In the genomic region with DNA sequence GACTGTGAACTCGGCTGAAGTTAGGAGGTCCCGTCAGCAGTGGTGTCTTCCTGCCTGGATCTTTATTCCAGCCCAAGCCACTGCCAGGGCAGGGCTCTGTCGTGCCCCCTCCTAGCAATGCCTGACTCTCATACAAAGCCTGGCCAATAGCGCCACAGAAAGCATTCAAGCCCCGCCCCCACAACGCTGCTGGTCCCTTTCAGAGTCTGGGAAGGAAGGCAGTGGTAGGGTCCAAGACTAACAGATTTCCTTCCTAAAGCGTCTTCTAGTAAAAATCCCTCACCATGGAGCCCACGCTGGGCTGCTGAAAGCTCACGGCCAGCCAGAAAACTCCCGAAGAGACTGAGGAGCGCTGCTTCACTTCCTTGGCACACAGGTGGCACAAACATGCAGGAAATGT, we compare ENCODE assay signal across 11 mouse cellular contexts.
DNase-seq lines count a peak whose midpoint lies in the region; ATAC-seq and TF ChIP-seq lines count a peak whose summit lies in the region.
"Had no signal": no experiment of that assay in that cellular context is flagged by ENCODE, and none has a peak within 500 bp of the region (broad histone marks: within the 10 kb centered on the region; RNA-seq: fewer than 3 reads in every experiment).

No protein-coding gene starts in this region.

- H3K4me3 ChIP-seq in kidney, embryonic 16.5 days (ENCODE audit: low read length): no peak overlapping the region
- H3K4me3 ChIP-seq in hindbrain, embryonic 11.5 days (ENCODE audit: low read depth, low read length): no peak overlapping the region
- H3K4me3 ChIP-seq in midbrain, embryonic 14.5 days (replicated peaks; ENCODE audit: low read depth, low read length): no peak overlapping the region
- H3K4me3 ChIP-seq in thymus, adult 2 months (ENCODE audit: control insufficient read depth, insufficient read depth, low read length): no peak overlapping the region
- H3K4me3 ChIP-seq: erythroblast, embryonic 14.5 days; lung, embryonic 15.5 days had no signal

- H3K27me3 ChIP-seq in kidney, embryonic 16.5 days (ENCODE audit: insufficient read depth, low read length): no peaks in the 10 kb centered on the region
- H3K27me3 ChIP-seq in hindbrain, embryonic 11.5 days (ENCODE audit: control insufficient read depth, insufficient read depth, low read length): no peaks in the 10 kb centered on the region
- no peaks in the 10 kb centered on the region for H3K27me3 ChIP-seq in midbrain, embryonic 14.5 days (ENCODE audit: control insufficient read depth, insufficient read depth, low read length)
- H3K27me3 ChIP-seq in thymus, adult 2 months (ENCODE audit: control insufficient read depth, insufficient read depth, low read length): no peaks in the 10 kb centered on the region
- H3K27me3 ChIP-seq: lung, embryonic 15.5 days had no signal

- H3K9me3 ChIP-seq in kidney, embryonic 16.5 days (ENCODE audit: low read length): no peaks in the 10 kb centered on the region
- no peaks in the 10 kb centered on the region for H3K9me3 ChIP-seq in hindbrain, embryonic 11.5 days (ENCODE audit: control insufficient read depth, low read length)
- H3K9me3 ChIP-seq in midbrain, embryonic 14.5 days (ENCODE audit: control insufficient read depth, low read length): no peaks in the 10 kb centered on the region
- H3K9me3 ChIP-seq: lung, embryonic 15.5 days had no signal

- intact Hi-C loops in left cerebral cortex, postnatal 36 days (cut with DNase I): loop anchor here (5.0 kb wide), 1 partner anchor 166 kb away; the partner anchor contains the start of gene Ror2

- peaks cover 20% of the 10 kb centered on the region for H3K4me1 ChIP-seq in kidney, embryonic 16.5 days (ENCODE audit: insufficient read depth, low read length)
- peaks cover 2% of the 10 kb centered on the region; the same call in 1 of the 2 replicates for H3K4me1 ChIP-seq in hindbrain, embryonic 11.5 days (replicated peaks; ENCODE audit: control insufficient read depth, insufficient read depth, low read length)
- peaks cover 8% of the 10 kb centered on the region; the same call in 1 of the 2 replicates for H3K4me1 ChIP-seq in midbrain, embryonic 14.5 days (ENCODE audit: control insufficient read depth, insufficient read depth, low read length)
- H3K4me1 ChIP-seq in thymus, adult 2 months (replicated peaks; ENCODE audit: control insufficient read depth, insufficient read depth, low read length): no peaks in the 10 kb centered on the region

- no peaks in the 10 kb centered on the region for H3K36me3 ChIP-seq in kidney, embryonic 16.5 days (ENCODE audit: insufficient read depth, low read length)
- no peaks in the 10 kb centered on the region for H3K36me3 ChIP-seq in hindbrain, embryonic 11.5 days (ENCODE audit: control insufficient read depth, insufficient read depth, low read length)
- no peaks in the 10 kb centered on the region for H3K36me3 ChIP-seq in midbrain, embryonic 14.5 days (ENCODE audit: control insufficient read depth, insufficient read depth, low read length)
- no peaks in the 10 kb centered on the region for H3K36me3 ChIP-seq in thymus, adult 2 months (ENCODE audit: control insufficient read depth, insufficient read depth, low read length)

- DNase-seq in kidney, adult 11 months: no peak
- peak; percentile 73 for DNase-seq in brain, embryonic 14.5 days (ENCODE audit: low read depth)
- DNase-seq in hindbrain, embryonic 11.5 days (ENCODE audit: low spot score): peak; percentile 64
- peak; percentile 69 for DNase-seq in midbrain, embryonic 14.5 days
- DNase-seq in left cerebral cortex, postnatal 36 days (ENCODE audit: low spot score in 2 of 2): no peak
- no peak for DNase-seq in thymus, adult 2 months

- H3K9ac ChIP-seq in kidney, embryonic 16.5 days (replicated peaks; ENCODE audit: low read length): no peak overlapping the region
- H3K9ac ChIP-seq in hindbrain, embryonic 11.5 days (ENCODE audit: low read depth, low read length): no peak overlapping the region
- H3K9ac ChIP-seq in midbrain, embryonic 14.5 days (replicated peaks; ENCODE audit: low read length): 0 out of 2 replicates have a peak overlapping the region, but pooled peaks have one; percentile 1
- H3K9ac ChIP-seq: lung, embryonic 15.5 days had no signal

- no peak overlapping the region for H3K4me2 ChIP-seq in kidney, embryonic 16.5 days (replicated peaks; ENCODE audit: low read depth, low read length)
- H3K4me2 ChIP-seq in hindbrain, embryonic 11.5 days (replicated peaks; ENCODE audit: low read depth, low read length): 0 out of 2 replicates have a peak overlapping the region, but pooled peaks have one; percentile 3
- H3K4me2 ChIP-seq in midbrain, embryonic 14.5 days (ENCODE audit: low read length): peak overlapping the region; percentile 27; the same call in 1 of the 2 replicates
- H3K4me2 ChIP-seq: lung, embryonic 15.5 days had no signal

- TF ChIP-seq CTCF in brain, embryonic 14.5 days (IDR thresholded peaks at IDR 0.05; ENCODE audit: borderline replicate concordance, extremely low read depth, insufficient read depth, insufficient read length): no peak
- no peak for TF ChIP-seq CTCF in thymus, adult 2 months (IDR thresholded peaks at IDR 0.05; ENCODE audit: borderline replicate concordance, control insufficient read depth, extremely low read depth, insufficient read depth, low read length, poor library complexity)

- TF ChIP-seq POLR2A in brain, embryonic 14.5 days (IDR thresholded peaks at IDR 0.05; ENCODE audit: borderline replicate concordance, extremely low read depth, insufficient read depth, insufficient read length, poor library complexity, severe bottlenecking): no peak
- no peak for TF ChIP-seq POLR2A in thymus, adult 2 months (IDR thresholded peaks at IDR 0.05; ENCODE audit: control insufficient read depth, extremely low read depth, insufficient read depth, low read length, poor library complexity)

- 49% methylated on average over 11 of the region's 11 CpGs for WGBS in kidney, embryonic 16.5 days
- WGBS in hindbrain, embryonic 11.5 days: 25% methylated on average over 11 of the region's 11 CpGs
- WGBS in midbrain, embryonic 14.5 days: 25% methylated on average over 11 of the region's 11 CpGs
- WGBS in thymus, adult 2 months: 27% methylated on average over 11 of the region's 11 CpGs

- no peak overlapping the region for H3K27ac ChIP-seq in kidney, embryonic 16.5 days (ENCODE audit: low read length)
- H3K27ac ChIP-seq in hindbrain, embryonic 11.5 days (ENCODE audit: low read depth, low read length): no peak overlapping the region
- H3K27ac ChIP-seq in midbrain, embryonic 14.5 days (replicated peaks; ENCODE audit: low read depth, low read length): no peak overlapping the region
- H3K27ac ChIP-seq in thymus, adult 2 months (ENCODE audit: control insufficient read depth, insufficient read depth, low read length): no peak overlapping the region

- ATAC-seq in kidney, embryonic 16.5 days (ENCODE audit: low FRiP score, low TSS enrichment): 0 out of 2 replicates have a peak, but pooled peaks have one; percentile 21
- ATAC-seq in hindbrain, embryonic 11.5 days (ENCODE audit: low FRiP score): no peak; the same call in 1 of the 2 replicates
- ATAC-seq in midbrain, embryonic 14.5 days (ENCODE audit: low FRiP score, low TSS enrichment): no peak
- no peak for ATAC-seq in activated CD4-positive, CD25-positive, alpha-beta regulatory T cell, adult 4 months
- ATAC-seq: CD4-positive, CD25-positive, alpha-beta regulatory T cell, adult 4 months had no signal

Comparison
In these comparisons a context has a peak if more than half of its experiments do, and no peak if none do; other contexts are left out.
1. DNase-seq: peak in brain, embryonic 14.5 days (single experiment), hindbrain, embryonic 11.5 days (single experiment) and midbrain, embryonic 14.5 days (single experiment); none in kidney, adult 11 months (single experiment), left cerebral cortex, postnatal 36 days (0 of 2) and thymus, adult 2 months (single experiment).